Mouse (Mus musculus): Measurements from ENCODE around the gene Thap4. TPM values are rescaled to one million over a fixed set of nuclear protein-coding genes. Genes with fewer than 3 reads are reported as not detected.

Gene Thap4
- polyA plus RNA-seq, 1 experiment from 2014 or later = 37.5 TPM

- no peak overlapping the region for H3K4me3 ChIP-seq (ENCODE audit: low read depth, low read length)
- H3K36me3 ChIP-seq (ENCODE audit: control insufficient read depth, insufficient read depth, low read length) = no peaks in the 10 kb centered on the region
- no peak overlapping the region for H3K27ac ChIP-seq (ENCODE audit: low read depth, low read length)
- no peak overlapping the region for H3K4me2 ChIP-seq
- 76% methylated on average over 2 of the region's 2 CpGs for WGBS
- ATAC-seq (ENCODE audit: low FRiP score) = no peak
- DNase-seq (ENCODE audit: low spot score, missing footprints) = no peak
- H3K9me3 ChIP-seq (ENCODE audit: control insufficient read depth, low read length) = no peaks in the 10 kb centered on the region; the same call in 1 of the 2 replicates
- H3K4me1 ChIP-seq (ENCODE audit: control insufficient read depth, insufficient read depth, low read length) = no peaks in the 10 kb centered on the region
- no peak overlapping the region for H3K9ac ChIP-seq (ENCODE audit: low read length)
- no peaks in the 10 kb centered on the region for H3K27me3 ChIP-seq (ENCODE audit: control insufficient read depth, insufficient read depth, low read length)
Measured at GRCm38 (mm10) chr1:93654275-93654674, 100.4 kb downstream of the Thap4 start.

Other genes starting within 250 kb of the Thap4 start
- gene Farp2, start 242.8 kb downstream of the Thap4 start, polyA plus RNA-seq (2014; fragmentation: Nextera tagmentation; extraction: Ambion mirVana) = 3.2 and 3.3 TPM in 2 replicates
- gene Stk25, start 96.2 kb downstream of the Thap4 start, polyA plus RNA-seq (2014; fragmentation: Nextera tagmentation; extraction: Ambion mirVana) = 187 and 198 TPM in 2 replicates
- gene Bok, start 69.2 kb downstream of the Thap4 start, polyA plus RNA-seq (2014; fragmentation: Nextera tagmentation; extraction: Ambion mirVana) = 26.6 and 31.3 TPM in 2 replicates
- 94.2 and 103 TPM in 2 replicates for gene Atg4b, start 3.4 kb downstream of the Thap4 start, polyA plus RNA-seq (2014; fragmentation: Nextera tagmentation; extraction: Ambion mirVana)
- gene Dtymk, start 47.1 kb upstream of the Thap4 start, polyA plus RNA-seq (2014; fragmentation: Nextera tagmentation; extraction: Ambion mirVana) = 229 and 230 TPM in 2 replicates
- 16.4 and 17.8 TPM in 2 replicates for gene Ing5, start 49.1 kb upstream of the Thap4 start, polyA plus RNA-seq (2014; fragmentation: Nextera tagmentation; extraction: Ambion mirVana)
- 10.2 and 12.1 TPM in 2 replicates for gene D2hgdh, start 70.0 kb upstream of the Thap4 start, polyA plus RNA-seq (2014; fragmentation: Nextera tagmentation; extraction: Ambion mirVana)
- gene Gal3st2, start 106.4 kb upstream of the Thap4 start, polyA plus RNA-seq (2014; fragmentation: Nextera tagmentation; extraction: Ambion mirVana) = not detected in 2 replicates
- gene Gal3st2b, start 163.4 kb upstream of the Thap4 start, polyA plus RNA-seq (2014; fragmentation: Nextera tagmentation; extraction: Ambion mirVana) = not detected in 2 replicates
- gene Gal3st2c, start 235.6 kb upstream of the Thap4 start, polyA plus RNA-seq (2014; fragmentation: Nextera tagmentation; extraction: Ambion mirVana) = not detected in 2 replicates

All from midbrain, embryonic 11.5 days (tissue).